Comparison of ENCODE assay signal across 26 mouse cellular contexts in genomic region chr2:172405011-172405410, GRCm38 (mm10). TPM values are rescaled to one million over a fixed set of nuclear protein-coding genes. Genes with fewer than 3 reads are reported as not detected.
"Had no signal": no experiment of that assay in that cellular context is flagged by ENCODE, and none has a peak within 500 bp of the region (broad histone marks: within the 10 kb centered on the region; RNA-seq: fewer than 3 reads in every experiment).

No protein-coding gene starts in this region.

- H3K4me2 ChIP-seq: liver, embryonic 13.5 days; neural tube, embryonic 13.5 days had no signal

- H3K36me3 ChIP-seq: liver, embryonic 13.5 days; midbrain, embryonic 10.5 days; neural tube, embryonic 13.5 days had no signal

- H3K4me3 ChIP-seq: layer of hippocampus, adult 2 months; left cerebral cortex, adult 2 months; liver, embryonic 13.5 days; midbrain, embryonic 10.5 days; neural tube, embryonic 13.5 days had no signal

- H3K9ac ChIP-seq: liver, embryonic 13.5 days; neural tube, embryonic 13.5 days had no signal

- H3K9me3 ChIP-seq: liver, embryonic 13.5 days; midbrain, embryonic 10.5 days; neural tube, embryonic 13.5 days had no signal

- H3K27me3 ChIP-seq: liver, embryonic 13.5 days; neural tube, embryonic 13.5 days had no signal

- DNase-seq: kidney, adult 2 months; kidney, postnatal 25 days; layer of hippocampus, postnatal 36 days; liver, embryonic 13.5 days; lung, adult 2 months; lung, postnatal 14 days; lung, postnatal 4 days; midbrain, embryonic 14.5 days; thymus, adult 2 months; thymus, postnatal 14 days; thymus, postnatal 4 days had no signal

- H3K27ac ChIP-seq: kidney, postnatal 0 days; layer of hippocampus, adult 2 months; left cerebral cortex, adult 2 months; liver, embryonic 13.5 days; midbrain, embryonic 10.5 days; neural tube, embryonic 13.5 days; stomach, postnatal 0 days had no signal

RNA-seq across cellular contexts. Expression of gene Cass4, which starts 11.4 kb away (rescaled TPM):
- total RNA-seq: liver, adult 2 months had no signal
- polyA plus RNA-seq: liver, adult 2 months had no signal

RNA-seq across cellular contexts. Expression of gene Gcnt7, which starts 53.4 kb away (rescaled TPM):
- total RNA-seq: layer of hippocampus, adult 2 months; layer of hippocampus, postnatal 10 days; layer of hippocampus, postnatal 36 days; left cerebral cortex, adult 2 months; left cerebral cortex, postnatal 10 days; left cerebral cortex, postnatal 36 days; liver, adult 2 months; megakaryocyte progenitor cell, adult 5-6 weeks; midbrain, postnatal 0 days had no signal
- polyA plus RNA-seq: kidney, adult 2 months; large intestine, adult 2 months; liver, adult 2 months; lung, adult 2 months; small intestine, adult 2 months; spleen, adult 2 months; thymus, adult 2 months had no signal
